Mouse (Mus musculus): Measurements from ENCODE around the gene Olfr1386. TPM values are rescaled to one million over a fixed set of nuclear protein-coding genes. Genes with fewer than 3 reads are reported as not detected.
"Not testable (repeated sequence)": the region's sequence is repeated elsewhere in the genome, so short reads cannot be mapped to it uniquely, and the experiment has no call there.

Olfr1386 gene
- not detected for total RNA-seq (2022)

DNA sequence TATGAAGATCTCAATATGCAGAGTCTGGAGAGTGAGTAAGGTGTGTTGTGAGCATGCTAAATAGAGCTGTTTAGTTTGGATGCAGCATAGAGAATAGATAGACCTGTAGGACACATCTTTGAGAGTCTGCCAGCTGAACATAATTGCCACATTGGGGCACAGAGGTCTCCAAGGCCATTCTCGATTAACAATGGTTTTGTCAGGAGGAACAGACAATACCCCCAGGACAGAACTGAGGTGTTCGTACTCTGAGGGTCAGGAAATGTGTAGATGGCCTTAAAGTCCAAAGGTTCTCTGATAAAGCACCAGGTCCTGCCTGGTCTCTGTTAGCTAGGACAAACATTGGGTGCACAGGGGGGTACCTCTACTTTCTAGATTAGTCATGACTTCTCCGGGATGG, at the start of gene Olfr1386:
Gene Olfr1386 (plus strand): TSS at position 301 of the 400 bp plus-strand sequence.
- not testable (repeated sequence) for DNase-seq (ENCODE audit: low spot score in 2 of 2)

GRCm38 (mm10) chr11:49422767-49423166, 42.1 kb upstream of the Olfr1386 start, which contains the start of gene Olfr1389:
Olfr1389 (plus strand) TSS chr11:49423067.
- no peak for DNase-seq (ENCODE audit: low spot score in 2 of 2)

- no peak for DNase-seq (ENCODE audit: low spot score in 2 of 2)
These were observed 39.5 kb upstream of the Olfr1386 start for GRCm38 (mm10) chr11:49425257-49425927.

GRCm38 (mm10) chr11:49429641-49430040, 35.2 kb upstream of the Olfr1386 start:
- no peak for DNase-seq (ENCODE audit: low spot score in 2 of 2)

GRCm38 (mm10) chr11:49436411-49436810, 28.4 kb upstream of the Olfr1386 start, which contains the start of gene Olfr1388:
Olfr1388 (plus strand) TSS chr11:49436624.
- no peak for DNase-seq (ENCODE audit: low spot score in 2 of 2)

DNA sequence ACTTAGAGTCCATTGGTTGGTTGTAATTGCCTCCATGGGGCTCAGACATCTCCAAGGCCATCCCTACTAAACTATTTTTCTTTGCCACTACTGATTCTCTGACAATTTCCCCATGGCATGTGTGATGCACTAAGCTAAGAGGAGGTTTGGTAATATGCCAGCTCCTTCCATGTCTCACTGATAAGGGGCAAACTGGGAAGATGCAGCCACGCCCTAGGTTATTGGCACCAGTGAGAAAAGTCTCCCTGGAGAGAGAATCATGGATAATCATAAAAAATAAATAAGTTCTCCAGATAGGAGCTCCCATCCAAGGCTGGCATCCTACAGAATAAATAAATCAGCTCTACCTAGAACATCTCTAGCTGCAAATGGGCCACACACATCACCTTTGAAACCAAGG, 9.8 kb upstream of the Olfr1386 start, which contains the start of gene Olfr1387:
Gene Olfr1387 (plus strand): TSS at position 301 of the 400 bp plus-strand sequence.
- no peak for DNase-seq (ENCODE audit: low spot score in 2 of 2)

DNA sequence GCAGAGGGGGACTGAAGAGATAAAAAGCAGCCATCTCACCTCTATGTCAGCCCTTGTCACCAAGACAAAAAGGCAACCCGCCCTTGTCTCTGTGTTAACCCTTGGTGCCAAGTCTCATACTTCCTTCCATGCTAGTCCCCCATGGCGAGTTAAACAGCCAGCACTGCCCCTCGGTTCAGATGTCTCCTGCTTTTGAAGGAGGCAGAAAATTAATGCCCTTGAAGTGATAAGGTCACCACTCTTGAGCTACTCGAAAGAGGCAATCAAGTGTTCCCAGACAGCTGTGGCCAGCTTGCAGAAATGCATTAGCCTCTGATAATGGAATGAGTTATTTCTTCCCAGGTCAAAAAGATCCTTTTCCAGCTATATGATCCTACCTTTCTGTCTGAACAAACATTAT, 21.1 kb downstream of the Olfr1386 start:
- DNase-seq (ENCODE audit: low spot score in 2 of 2): no peak

DNA sequence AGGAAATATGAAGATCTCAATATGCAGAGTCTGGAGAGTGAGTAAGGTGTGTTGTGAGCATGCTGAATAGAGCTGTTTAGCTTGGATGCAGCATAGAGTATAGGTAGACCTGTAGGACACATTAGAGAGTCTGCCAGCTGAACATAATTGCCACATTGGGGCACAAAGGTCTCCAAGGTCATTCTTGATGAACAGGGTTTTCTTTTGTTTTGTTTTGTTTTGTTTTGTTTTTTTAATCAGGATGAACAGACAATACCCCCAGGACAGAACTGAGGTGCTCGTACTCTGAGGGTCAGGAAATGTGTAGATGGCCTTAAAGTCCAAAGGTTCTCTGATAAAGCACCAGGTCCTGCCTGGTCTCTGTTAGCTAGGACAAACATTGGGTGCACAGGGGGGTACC, 23.9 kb downstream of the Olfr1386 start, which contains the start of gene Olfr1385:
Gene Olfr1385 (plus strand): TSS at position 301 of the 400 bp plus-strand sequence.
- DNase-seq (ENCODE audit: low spot score in 2 of 2): not testable (repeated sequence)

- peak in 1 of 2 experiments; percentile 9 for DNase-seq (ENCODE audit: low spot score in 2 of 2)
These were observed 53.2 kb downstream of the Olfr1386 start for GRCm38 (mm10) chr11:49518086-49518485.

DNA sequence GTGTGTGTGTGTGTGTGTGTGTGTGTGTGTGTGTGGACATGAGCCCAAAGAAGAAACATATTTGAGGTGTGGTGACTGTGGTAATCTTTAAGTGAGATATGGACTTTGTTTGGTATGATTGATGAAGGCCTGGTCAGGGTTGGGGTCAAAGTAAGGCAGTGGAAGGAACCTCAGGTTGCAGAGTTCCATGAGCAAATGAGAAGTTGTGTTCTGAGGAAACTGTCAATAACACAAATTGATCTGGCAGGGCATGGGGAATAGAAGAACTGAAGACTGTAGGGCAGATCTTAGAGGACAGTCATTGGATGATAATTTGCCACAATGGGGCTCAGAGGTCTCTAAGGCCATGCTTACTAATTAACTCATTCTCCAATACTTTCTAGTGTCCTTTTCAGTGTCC, 54.5 kb downstream of the Olfr1386 start, which contains the start of gene Olfr1383:
Gene Olfr1383 (plus strand): TSS at position 301 of the 400 bp plus-strand sequence.
- DNase-seq (ENCODE audit: low spot score in 2 of 2): no peak

Other genes starting within 250 kb of the Olfr1386 start
- gene Mgat1, start 220.9 kb upstream of the Olfr1386 start, total RNA-seq (2022): 10 to 100 TPM; 65.9 to 72.3 (median 69.2) TPM
- 1 to 10 TPM in 2 of 4 experiments, under 1 TPM in 2; 0.65 to 1.1 (median 0.84) TPM for gene Olfr1393, start 186.7 kb upstream of the Olfr1386 start, total RNA-seq (2022)
- under 1 TPM in 3 of 4 experiments, not detected in 1; 0.18 to 0.28 (median 0.23) TPM for gene Olfr1392, start 179.8 kb upstream of the Olfr1386 start, total RNA-seq (2022)
- not detected for gene Olfr10, start 160.3 kb upstream of the Olfr1386 start, total RNA-seq (2022)
- gene Olfr1391, start 142.3 kb upstream of the Olfr1386 start, total RNA-seq (2022): not detected
- gene Olfr1390, start 129.9 kb upstream of the Olfr1386 start, total RNA-seq (2022): not detected
- gene Olfr1389, start 42.0 kb upstream of the Olfr1386 start, total RNA-seq (2022): not detected
- gene Olfr1388, start 28.4 kb upstream of the Olfr1386 start, total RNA-seq (2022): under 1 TPM; 0.15 to 0.57 (median 0.26) TPM
- not detected for gene Olfr1387, start 9.7 kb upstream of the Olfr1386 start, total RNA-seq (2022)
- under 1 TPM in 1 of 4 experiments, not detected in 3; 0.11 TPM for gene Olfr1385, start 24.0 kb downstream of the Olfr1386 start, total RNA-seq (2022)
- not detected for gene Olfr1384, start 41.7 kb downstream of the Olfr1386 start, total RNA-seq (2022)
- gene Olfr1383, start 54.6 kb downstream of the Olfr1386 start, total RNA-seq (2022): not detected
- gene Olfr1382, start 63.2 kb downstream of the Olfr1386 start, total RNA-seq (2022): not detected
- not detected for gene Olfr1381, start 78.4 kb downstream of the Olfr1386 start, total RNA-seq (2022)
- gene Olfr1380, start 91.8 kb downstream of the Olfr1386 start, total RNA-seq (2022): not detected
- gene Flt4, start 144.2 kb downstream of the Olfr1386 start, total RNA-seq (2022): 1 to 10 TPM; 2.5 to 3.0 (median 2.8) TPM
- not detected for gene Scgb3a1, start 198.6 kb downstream of the Olfr1386 start, total RNA-seq (2022)
- 10 to 100 TPM; 45.5 to 58.3 (median 52.1) TPM for gene Cnot6, start 247.7 kb downstream of the Olfr1386 start, total RNA-seq (2022)

All from left cerebral cortex, adult 8-10 months (tissue).